Mouse (Mus musculus): Measurements from ENCODE around the gene Dmkn.

DNA sequence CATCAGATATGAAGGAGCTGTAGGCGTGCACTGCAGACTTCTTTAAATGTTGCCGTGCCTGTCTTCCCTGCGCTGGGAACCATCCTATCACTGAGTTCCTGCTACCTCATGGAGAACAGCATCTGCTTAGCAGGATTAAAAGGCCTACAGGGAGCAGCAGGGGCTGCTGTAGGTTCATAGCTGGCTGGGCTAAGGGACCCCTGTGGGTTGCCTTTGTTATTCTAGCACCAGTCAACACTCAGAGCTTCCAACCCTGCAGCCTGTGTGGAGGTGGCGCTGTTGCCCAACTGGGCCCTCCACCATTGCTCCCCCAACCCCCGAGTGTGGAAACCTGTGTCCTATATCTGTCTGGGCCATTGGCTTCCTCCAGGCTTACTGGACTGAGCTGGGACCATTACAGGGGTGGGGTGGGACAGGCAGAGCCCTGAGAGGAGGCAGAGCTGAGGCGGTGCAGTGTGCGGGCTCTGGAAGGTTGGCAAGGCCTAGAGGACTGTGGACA is 13.6 kb downstream of the Dmkn start:
- TF ChIP-seq POLR2A (IDR thresholded peaks at IDR 0.05; ENCODE audit: low read depth, low read length) (no peak), CTCF (IDR thresholded peaks at IDR 0.05; ENCODE audit: borderline replicate concordance, insufficient read depth, low read length) (no peak)

Measured in embryonic fibroblast, embryonic 13.5 days (primary cell).